Mouse (Mus musculus) yolk sac, embryonic 10.5 days (tissue): ENCODE measurements around the gene Ift80.
"Not testable (repeated sequence)": the region's sequence is repeated elsewhere in the genome, so short reads cannot be mapped to it uniquely, and the experiment has no call there.

ENCODE experiments used
- DNase-seq: peaks from one replicate; pipeline ENCODE4 v3.0.0-alpha.2; 2017; ENCODE audit warnings: low spot score

Gene Ift80

DNA sequence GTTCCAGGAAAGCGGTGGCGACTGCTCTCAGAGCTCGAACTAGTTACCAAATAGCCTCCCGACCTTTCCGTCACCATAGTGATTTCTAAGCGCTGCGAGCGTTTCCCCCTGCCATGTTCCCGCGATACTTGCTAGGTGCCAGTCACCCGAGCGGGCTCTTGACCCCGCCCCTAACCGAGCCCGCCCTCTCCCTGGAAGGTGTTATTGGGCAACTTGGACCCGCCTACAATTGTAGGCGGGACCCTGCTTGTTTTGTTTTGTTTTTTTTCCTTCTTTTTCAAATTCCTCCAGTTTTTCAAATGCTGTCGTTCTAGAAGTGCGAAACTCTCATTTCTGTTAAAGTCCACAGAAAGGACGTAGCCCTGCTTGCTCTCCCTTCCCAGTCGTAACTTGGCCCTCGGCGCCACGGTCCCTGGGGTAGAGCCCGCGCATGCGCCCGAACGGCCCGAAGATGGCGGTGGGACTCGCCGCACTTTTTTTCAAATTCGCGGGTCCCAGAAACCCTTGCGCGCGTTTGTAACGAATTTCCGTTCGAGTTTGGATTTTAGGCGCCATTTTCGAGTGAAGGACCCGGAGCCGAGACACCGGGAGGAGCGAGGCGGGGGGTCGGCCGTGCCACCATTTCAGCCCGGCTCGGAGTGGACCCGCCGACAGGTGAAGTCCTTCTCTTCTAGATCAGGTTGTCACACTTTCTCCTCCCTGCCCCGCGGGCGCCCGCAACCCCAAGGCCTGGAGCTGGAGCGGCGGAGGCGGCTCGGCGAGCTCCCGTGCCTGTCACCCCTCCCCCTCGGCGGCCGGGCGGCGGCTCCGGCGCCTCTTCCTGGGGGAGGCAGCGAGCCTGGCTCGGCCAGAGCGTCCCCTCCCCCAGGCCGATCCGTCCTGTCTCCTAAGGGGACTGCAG is at the start of gene Ift80, which contains the start of gene Smc4:
TSS of gene Ift80 (minus strand) at position 134 of the 901 bp plus-strand sequence.
TSS of gene Smc4 (plus strand) at position 302 of the 901 bp plus-strand sequence.
- peak; percentile 97 for DNase-seq

- no peak for DNase-seq
Observed at GRCm38 (mm10) chr3:69051894-69052293, 47.5 kb upstream of the Ift80 start.

GRCm38 (mm10) chr3:69049011-69049410 is 44.6 kb upstream of the Ift80 start:
- DNase-seq = no peak

DNA sequence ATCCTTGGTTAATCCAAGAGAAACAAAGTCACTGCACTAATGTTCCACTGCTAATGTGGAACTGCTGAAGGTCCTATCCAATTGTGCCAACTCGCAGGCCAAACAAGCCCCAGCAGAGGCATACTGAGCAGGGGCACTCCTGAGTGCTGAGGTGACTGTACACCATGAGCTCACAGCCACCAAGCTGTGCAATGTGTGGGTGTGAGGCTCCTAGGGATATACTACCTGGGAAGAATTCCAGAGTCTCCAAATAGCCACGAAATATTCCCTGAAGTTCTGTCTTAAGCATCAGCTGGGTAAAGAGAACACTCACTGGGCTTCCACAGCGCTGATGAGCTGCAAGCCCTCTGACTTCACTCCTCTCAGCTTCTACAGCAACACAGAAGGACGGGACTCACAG is 43.3 kb upstream of the Ift80 start:
- no peak for DNase-seq

DNA sequence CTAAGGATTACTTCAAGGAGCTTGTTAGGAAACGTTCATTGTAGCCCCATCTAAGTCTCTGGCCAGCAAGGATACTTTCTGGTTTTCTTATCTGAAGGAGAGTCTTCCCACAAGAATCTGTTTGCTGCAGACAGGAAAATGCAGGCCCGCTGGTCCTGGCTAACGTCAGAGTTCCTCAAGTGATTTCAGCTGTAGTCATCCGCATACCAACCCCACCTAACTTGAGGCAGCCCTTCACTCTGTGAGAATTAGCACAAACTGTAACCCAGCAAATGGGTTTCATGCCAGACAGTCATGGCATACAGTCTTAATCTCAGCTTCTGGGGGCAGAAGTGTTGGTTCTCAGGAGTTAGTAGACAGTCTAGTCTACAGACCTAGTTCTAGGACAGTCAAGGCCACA is 42.1 kb upstream of the Ift80 start:
- peak; percentile 46 for DNase-seq

- DNase-seq = no peak
Observed at GRCm38 (mm10) chr3:69045750-69046149, 41.4 kb upstream of the Ift80 start.

DNA sequence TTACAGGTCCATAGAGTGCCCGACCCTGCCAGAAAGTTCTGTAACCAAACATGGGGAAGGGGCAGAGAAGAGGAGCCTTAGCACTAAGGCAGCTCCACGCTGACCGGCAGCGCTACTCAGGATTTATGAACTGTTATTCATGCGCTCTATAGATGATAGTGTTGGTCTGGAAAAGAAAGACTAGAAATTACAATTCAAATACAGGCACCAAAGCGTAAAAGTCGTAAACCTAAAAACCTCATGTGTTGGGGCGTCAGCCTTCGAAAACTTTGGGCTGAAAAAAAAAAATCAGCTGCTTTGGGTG is 41.0 kb upstream of the Ift80 start:
- DNase-seq = no peak

GRCm38 (mm10) chr3:69044645-69045399 is 40.5 kb upstream of the Ift80 start, which contains the start of gene Trim59:
Gene Trim59, minus strand, starts transcription at chr3:69044755.
- DNase-seq = peak; percentile 92

DNA sequence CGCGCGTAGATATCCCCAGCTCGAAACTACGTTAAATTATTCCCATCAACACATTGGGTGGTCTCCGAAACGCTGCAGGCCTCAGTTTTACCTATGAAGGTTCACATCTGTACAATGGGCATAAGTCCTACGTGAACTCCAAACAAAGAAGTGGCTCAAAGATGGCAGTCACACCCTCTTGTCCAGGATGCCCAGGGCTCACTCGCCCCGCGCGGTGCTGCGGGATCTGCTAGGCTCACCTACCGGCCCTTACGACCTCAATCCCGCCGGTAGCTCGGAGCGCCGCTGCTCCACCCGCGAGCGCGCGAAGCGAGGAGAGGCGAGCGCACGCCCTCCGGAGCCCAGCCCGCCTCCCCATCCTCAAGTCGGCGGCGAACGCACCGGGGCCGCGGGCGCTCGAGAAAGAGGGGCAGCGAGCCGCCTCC is 39.8 kb upstream of the Ift80 start:
- DNase-seq = no peak

DNA sequence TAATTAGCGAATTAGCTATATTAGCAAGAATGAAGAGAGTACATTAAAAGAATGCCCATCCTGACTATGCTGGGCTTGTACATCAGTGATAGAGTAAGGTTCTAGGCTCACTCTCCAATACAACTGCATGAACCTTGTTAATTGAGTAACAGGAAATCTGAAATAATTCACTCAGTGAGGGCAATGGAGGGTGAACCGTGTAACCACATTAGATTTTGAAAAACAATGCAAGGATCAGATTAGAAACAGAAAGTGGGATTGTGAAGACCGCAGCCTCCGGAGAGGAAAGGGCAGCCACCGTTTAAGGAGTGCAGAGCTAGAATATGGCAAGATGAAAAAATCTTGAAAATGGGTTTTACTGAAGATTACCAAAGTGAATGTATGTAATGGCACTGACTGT is 36.9 kb upstream of the Ift80 start:
- DNase-seq = no peak

- no peak for DNase-seq
Observed at GRCm38 (mm10) chr3:69040105-69040504, 35.7 kb upstream of the Ift80 start.

DNA sequence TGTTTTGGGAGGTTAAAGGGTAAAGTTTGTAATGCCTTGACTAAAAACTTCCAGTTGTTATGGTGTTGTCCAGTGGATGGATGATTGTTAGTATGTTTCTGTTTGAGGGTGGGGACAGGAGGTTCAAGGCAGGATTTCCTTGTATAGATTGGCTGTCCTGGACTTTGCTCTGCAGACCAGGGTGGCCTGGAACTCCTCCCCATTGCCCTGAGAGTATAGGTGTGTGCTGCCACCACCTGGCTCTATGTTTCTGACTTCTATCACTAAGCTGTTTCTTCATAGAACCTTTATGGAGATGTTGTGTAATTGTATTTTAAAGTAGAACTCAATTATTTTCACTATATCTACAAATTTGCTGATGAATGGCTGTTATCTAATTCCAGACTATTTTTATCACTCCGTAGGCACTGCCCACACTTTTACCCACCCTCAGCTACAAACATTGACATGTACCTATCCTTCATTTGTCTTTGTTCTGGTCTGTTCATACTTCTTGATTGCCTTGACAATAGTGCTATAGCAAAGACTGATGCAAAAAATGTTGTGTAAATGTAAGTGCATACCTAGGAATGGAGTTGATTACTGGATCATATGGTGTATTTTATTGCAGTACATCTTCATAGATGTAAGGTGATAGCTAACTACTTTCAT is 21.9 kb upstream of the Ift80 start:
- DNase-seq = no peak

- no peak for DNase-seq
Observed at GRCm38 (mm10) chr3:69020764-69021163, 16.4 kb upstream of the Ift80 start.

DNA sequence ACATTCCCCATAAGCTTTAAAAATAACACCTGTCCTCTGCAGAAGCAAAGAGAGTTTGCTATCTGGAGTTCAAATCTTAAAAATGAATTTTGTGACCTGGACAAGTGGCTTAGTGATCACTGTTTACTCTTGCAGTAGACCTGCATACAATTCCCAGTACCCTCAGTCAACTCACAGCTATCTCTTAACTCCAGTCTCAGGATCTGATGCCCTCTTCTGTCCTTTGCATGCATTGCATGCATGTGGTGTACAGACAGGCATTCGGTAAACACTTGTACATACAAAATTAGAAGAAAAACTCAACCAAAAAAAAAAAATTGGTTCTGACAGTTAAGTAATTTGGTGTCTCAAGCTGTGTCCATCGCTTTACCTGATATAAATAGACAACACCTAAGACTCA is 15.9 kb upstream of the Ift80 start:
- DNase-seq = no peak

GRCm38 (mm10) chr3:69018635-69019034 is 14.3 kb upstream of the Ift80 start:
- DNase-seq = not testable (repeated sequence)

DNA sequence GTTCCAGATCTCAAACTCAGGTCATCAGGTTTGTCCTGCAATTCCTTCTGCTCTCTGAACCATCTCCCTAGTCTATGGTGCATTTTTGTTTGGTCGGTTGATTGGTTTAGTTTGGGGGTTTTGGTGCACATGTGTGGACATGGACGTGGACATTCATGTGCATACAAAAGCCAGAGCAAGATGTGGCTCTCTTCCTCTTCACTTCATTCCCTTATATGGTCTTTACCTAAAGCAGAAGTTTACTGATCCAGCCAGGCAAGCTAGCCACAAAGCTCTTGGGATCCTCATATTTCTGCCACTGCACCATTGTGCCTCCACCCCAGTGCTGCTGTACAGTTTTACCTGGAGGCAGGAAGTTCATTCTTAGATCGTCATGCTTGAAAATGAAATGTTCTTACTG is 12.8 kb upstream of the Ift80 start:
- no peak for DNase-seq

DNA sequence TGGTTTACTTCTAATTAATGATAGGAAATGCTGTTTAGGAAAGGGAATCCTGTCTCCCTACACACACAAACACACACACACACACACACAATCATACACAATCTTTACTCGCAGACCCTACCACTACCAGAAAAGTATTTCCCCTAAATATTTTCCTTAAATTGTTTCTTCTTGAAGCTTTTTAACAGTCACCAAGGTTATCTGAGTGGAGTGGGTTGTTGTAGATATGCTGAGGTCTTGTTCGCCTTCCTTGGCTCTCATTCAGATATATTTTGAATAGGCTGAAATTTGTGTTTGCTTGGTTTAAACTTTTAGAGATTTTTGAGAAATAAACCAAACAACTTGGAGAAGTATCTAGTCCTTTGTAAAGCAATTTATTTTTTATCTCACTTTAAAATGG is 4.5 kb upstream of the Ift80 start:
- no peak for DNase-seq

- DNase-seq = no peak
Observed at GRCm38 (mm10) chr3:69006246-69006760, 1.9 kb upstream of the Ift80 start.

GRCm38 (mm10) chr3:69005338-69006245 is 1.2 kb upstream of the Ift80 start:
- DNase-seq = peak; percentile 68

- DNase-seq = no peak
Observed at GRCm38 (mm10) chr3:69004055-69004436, 324 bp downstream of the Ift80 start.

GRCm38 (mm10) chr3:69002781-69003180 is 1.6 kb downstream of the Ift80 start:
- no peak for DNase-seq
